Mouse (Mus musculus): Measurements from ENCODE around the gene Gpcpd1.
"Not testable (repeated sequence)": the region's sequence is repeated elsewhere in the genome, so short reads cannot be mapped to it uniquely, and the experiment has no call there.

The Gpcpd1 gene

DNA sequence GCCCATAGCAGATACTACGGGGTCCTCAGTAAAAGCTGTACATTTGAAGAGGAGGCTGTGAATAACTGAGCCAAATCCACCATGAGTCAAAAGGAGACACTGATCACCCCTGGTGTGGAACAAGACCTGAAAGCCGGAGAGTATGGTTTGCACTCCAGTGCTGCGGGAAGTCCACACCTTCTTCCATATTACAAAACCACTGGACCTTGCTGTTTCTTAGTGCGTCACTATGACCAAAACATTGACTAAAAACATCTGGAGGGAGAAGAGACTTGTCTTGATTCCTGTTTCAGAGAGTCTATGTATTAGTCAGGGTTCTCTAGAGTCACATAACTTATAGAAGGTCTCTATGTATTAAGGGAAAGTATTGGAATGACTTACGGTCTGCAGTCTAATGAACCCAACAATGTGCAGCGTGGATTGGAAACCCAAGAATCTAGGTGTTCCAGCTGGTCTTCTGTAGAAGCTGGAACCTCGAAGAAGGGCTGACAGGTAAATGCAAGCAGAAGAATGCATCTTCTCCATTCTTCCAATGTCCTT is at the start of gene Gpcpd1:
TSS of gene Gpcpd1 (minus strand) at position 490 of the 540 bp plus-strand sequence.
- DNase-seq (ENCODE audit: low spot score) = no peak

- no peak for DNase-seq (ENCODE audit: low spot score)
Measured at GRCm38 (mm10) chr2:132636534-132636933, 49.0 kb upstream of the Gpcpd1 start.

DNA sequence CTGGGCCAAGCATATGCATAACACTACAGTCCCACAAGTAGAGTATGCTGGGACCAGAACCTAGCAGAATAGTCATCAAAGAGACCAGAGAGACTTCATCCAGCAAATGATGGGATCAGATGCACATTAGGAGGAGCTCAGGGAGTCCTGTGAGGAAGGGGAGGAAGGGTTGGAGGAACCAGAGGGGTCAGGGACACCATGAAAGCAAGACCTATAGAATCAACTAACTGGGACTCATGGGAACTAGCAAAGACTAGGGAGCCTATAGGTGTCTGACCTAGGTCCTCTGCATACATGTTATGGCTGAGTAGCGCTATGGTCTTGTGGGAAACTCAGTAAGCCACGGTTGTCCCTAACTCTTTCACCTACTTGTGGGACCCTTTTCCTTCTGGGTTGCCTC is 41.1 kb upstream of the Gpcpd1 start:
- no peak for DNase-seq (ENCODE audit: low spot score)

- DNase-seq (ENCODE audit: low spot score) = no peak
Measured at GRCm38 (mm10) chr2:132623092-132623491, 35.6 kb upstream of the Gpcpd1 start.

GRCm38 (mm10) chr2:132617693-132618092 is 30.2 kb upstream of the Gpcpd1 start:
- no peak for DNase-seq (ENCODE audit: low spot score)

GRCm38 (mm10) chr2:132613581-132614188 is 26.2 kb upstream of the Gpcpd1 start:
- no peak for DNase-seq (ENCODE audit: low spot score)

DNA sequence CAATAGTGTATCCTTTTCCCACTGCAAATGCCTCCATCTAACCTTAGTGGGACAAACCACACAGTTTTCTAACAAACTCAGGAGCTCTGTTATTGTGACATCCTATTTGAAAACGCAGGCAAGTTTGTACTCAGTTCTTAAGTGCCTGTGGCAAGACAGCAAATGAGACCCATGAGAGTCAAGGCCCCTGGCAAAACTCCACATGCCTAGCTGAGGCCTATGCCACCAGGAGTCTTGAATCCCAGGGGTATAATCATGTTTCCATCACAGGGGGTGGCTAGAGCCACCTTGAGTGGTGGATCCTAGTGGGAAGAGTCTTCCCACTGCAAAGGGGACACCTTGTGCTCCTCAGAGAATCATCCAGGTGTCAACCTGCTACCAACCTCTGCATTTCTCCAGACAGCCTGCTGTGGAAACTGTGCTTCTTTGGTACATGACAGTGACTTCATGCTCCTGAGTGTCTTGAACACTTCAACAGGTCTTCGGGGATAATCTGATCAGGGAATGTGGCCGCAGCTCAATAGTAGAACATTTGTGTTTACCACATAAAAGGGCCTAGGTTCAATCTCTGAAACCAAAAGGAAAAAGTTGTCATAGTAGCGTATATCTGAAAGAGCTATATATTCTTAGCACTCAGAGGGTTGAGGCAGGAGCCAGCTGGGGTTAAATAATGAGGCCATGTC is 24.2 kb upstream of the Gpcpd1 start:
- no peak for DNase-seq (ENCODE audit: low spot score)

- DNase-seq (ENCODE audit: low spot score) = peak; percentile 13
Measured at GRCm38 (mm10) chr2:132607141-132608093, 19.9 kb upstream of the Gpcpd1 start.

DNA sequence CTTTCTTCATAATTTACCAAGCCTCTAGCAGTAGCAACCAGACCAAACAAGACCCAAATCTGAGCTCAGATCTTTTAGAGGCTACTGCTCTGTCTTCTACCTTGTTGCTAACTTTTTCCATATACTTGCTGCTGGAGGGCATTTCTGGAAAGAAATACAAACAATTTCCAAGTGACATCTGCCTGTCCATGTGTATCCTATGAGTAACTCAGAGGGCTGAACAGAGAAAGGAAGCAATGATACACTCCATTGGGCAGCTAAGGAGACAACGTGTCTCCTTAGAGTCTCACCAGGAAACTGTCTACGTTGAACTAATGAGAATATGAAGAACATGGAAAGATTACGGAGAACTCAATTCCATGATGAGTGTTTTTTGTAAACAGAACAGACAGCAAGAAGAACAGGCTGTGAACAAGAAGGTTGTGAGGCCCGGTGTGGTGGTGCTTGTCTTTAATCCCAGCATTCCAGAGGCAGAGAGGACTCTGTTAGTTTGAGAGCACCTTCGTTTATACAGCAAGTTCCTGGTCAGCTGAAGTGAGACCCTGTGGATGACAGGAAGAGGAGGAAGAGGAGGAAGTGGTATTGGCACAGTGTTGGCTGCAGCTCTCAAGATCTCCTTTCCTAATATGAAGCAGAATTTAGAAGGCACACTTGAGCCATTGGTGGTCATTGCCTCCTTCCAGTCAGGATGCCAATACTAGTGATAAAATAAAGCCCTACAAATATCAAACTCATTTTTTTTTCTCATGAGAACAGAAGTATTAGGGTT is 18.4 kb upstream of the Gpcpd1 start:
- no peak for DNase-seq (ENCODE audit: low spot score)

GRCm38 (mm10) chr2:132604922-132605321 is 17.4 kb upstream of the Gpcpd1 start:
- no peak for DNase-seq (ENCODE audit: low spot score)

DNA sequence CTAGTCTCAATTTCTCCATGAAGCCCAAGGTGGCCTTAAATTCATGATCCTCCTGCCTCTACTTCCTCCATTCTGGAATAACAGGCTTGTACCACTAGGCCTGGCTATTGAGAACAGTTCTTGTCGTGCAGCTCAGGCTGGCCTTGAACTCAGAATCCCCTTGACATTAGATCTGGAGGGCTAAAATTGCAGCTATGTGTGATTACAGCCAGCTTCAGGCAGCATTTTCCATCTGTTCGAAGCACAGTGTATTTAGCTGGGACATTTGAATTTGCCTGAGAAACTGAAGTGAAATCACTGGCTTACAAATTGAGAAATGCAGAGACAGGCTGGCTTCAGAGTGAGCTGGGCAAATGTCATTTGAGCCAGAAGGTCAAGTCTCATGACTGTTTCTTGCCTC is 16.2 kb upstream of the Gpcpd1 start:
- DNase-seq (ENCODE audit: low spot score) = no peak

DNA sequence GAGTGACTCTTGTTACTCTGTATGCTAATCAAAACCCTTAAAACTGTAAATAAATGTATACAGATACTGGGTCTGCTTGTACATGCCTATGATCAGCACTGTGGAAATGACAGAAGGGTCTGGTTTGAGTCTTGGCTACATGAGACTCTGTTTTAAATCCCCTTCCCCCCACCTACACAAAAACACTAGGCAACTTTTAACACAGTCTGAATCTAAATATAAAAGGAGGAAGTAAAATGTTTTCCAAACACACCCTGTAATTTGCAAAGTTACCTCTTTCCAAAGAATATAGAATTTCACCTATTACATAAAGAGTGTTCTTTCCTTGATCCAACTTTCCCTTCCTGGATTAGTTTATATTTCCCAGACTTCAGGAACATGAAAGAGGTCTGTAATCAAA is 14.2 kb upstream of the Gpcpd1 start:
- no peak for DNase-seq (ENCODE audit: low spot score)

DNA sequence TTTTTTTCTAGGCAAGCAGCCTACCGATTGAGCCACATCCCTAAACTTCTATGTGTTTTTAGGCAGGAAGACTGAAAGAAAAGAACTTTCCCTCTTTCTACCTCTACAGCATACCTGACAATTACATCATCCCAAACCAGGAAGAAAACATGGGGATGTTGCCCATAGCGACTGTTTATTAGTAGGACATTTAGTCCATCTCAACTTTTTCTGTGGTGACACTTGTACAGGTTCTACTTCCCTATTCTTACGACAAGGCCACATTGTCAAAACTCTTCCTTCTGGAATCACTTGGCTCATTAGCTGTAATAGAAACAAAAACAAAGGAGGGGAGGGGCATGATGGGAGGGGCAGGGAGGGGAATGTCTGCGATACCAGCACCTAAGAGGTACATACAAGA is 12.6 kb upstream of the Gpcpd1 start:
- no peak for DNase-seq (ENCODE audit: low spot score)

DNA sequence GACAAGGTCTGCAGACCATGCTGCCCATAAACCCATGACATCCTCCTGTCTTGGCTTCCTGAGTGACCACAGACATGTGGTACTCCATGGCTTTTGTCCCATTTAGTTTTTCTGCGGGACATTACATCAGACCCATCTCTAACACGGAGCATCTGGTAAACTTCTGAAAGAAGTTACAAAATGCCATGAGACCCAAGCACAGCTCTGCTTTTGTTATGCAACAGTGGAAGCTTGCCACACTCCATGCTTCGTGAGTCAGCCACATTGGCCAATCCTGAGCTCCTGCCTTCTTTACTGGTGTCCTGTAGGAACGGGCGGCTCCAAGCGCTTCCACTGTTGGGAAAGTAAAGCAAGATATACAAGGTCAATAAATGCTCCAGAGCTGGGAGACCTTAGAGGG is 11.6 kb upstream of the Gpcpd1 start:
- DNase-seq (ENCODE audit: low spot score) = no peak

DNA sequence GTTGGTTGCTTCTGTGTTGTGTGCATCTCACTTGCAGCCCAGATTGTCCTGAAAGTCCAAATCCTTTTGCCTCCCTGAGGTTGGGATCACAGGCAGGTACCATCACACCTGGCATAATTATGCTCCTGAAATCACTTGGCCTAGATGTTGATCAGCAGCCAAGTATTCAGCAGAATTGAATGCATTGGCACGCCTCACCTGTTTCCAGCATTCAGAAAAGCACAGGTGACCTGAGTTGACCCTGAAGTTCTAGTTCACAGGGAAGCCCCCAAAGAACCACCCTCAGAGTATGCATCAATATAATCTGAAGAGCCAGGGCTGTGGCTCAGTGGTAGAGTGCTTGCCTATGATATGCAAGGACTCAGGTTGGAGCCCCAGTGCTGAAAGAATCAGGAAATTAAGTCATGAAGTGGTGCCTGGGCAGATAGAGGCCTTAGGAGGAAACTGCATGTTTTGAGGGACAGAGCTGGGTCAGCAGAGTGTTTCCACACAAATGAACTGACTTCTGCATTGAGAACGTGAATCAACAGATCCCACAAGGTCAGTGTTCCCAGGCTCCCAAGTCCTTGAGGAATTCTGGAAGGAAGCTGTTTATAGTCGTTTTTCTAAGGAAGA is 10.4 kb upstream of the Gpcpd1 start:
- DNase-seq (ENCODE audit: low spot score) = no peak

DNA sequence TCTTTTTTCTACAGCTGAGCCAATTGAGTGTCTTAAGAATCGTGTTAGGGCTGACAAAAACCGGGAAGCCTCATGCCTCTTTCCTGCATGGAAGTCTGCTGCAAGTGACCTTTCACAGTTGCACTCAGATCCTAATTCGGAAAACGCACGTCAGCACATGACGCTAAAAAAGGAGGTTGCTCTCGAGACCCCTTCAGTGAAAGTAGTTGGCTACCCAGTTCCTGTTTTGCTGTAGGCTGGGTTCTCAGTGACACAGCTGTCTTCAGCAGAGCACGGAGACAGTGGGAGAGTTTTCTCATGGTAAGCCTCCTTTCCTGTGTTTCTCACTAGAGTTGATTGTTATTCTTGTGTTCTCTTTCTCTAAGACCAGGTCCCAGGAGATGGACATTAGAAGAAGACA is 9.7 kb upstream of the Gpcpd1 start:
- no peak for DNase-seq (ENCODE audit: low spot score)

DNA sequence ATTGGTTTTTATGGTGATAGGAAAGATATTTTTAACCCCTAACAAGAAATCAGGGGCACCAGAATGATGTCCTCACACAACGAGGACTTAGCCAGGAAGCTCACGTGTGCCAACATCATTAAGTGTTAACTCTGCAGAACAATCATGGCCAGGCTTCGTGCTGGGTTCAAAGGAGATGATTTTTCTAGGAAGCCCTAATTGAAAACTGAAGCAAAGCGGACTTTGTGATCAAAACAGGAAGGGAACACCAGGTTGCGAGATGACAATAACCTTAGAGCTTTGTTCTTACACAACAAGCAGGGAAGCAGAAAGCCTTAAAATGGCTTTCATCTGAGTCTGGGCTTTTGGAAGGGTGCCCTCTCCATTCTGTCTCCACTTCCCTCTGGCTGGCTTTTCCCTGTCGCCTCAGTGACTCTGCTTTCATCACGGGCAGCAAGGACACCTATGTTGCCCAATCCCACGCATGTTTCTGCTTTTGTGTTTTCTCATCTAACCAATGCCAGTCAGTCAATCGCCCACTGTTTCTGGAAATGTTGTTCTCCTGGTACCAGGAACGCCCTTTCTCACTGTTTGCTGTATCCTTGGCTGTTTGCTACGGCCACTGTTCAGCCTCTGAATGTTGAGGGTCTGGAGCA is 8.2 kb upstream of the Gpcpd1 start:
- no peak for DNase-seq (ENCODE audit: low spot score)

DNA sequence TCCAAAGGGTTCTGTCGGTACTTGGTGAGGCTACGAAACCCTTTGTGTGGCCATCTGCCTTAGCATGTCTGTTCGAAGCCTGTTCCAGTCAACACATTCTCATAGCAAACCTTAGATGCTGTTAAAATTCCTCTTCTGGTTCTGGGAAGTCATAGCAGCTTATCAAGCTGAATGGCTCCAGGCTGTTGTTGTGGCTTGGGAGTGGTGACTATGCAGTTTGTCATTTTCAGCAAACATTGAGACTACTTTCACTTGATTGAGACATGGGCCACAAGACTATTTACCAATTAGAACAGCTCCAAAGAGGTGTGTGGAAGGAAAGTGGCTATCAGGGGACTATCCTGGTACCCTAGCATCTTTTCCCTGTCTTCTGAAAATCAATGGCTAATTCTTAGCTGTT is 4.6 kb upstream of the Gpcpd1 start:
- DNase-seq (ENCODE audit: low spot score) = no peak

GRCm38 (mm10) chr2:132591579-132591978 is 4.0 kb upstream of the Gpcpd1 start:
- not testable (repeated sequence) for DNase-seq (ENCODE audit: low spot score)

GRCm38 (mm10) chr2:132589906-132590538 is 2.5 kb upstream of the Gpcpd1 start:
- DNase-seq (ENCODE audit: low spot score) = no peak
